Mouse (Mus musculus) MEL (cell line): ENCODE results near the gene Nepro. TPM values are rescaled to one million over a fixed set of nuclear protein-coding genes. Genes with fewer than 3 reads are reported as not detected.

Experiments used
- DNase-seq: peaks from one replicate; pipeline ENCODE4 v3.0.0; 2011; ENCODE audit warnings: low read depth, low spot score
- H3K27ac ChIP-seq: 2 replicates; pipeline ENCODE4 v1.5.1; 2012; ENCODE audit warnings: low read depth, mild to moderate bottlenecking, control low read depth, low read length, moderate library complexity; ENCODE audit not compliant: control insufficient read depth
- H3K27me3 ChIP-seq, 2 experiments: fragments of 150-350 bp in 1 of 2; sonication (generic) in 1 of 2; 2 replicates each; pipeline ENCODE4 v1.6.1; 2012; ENCODE audit warnings: low read length in 2 of 2, mild to moderate bottlenecking in 2 of 2, improper control_type of control experiment in 1 of 2, moderate library complexity in 1 of 2; ENCODE audit not compliant: insufficient read depth in 2 of 2, control insufficient read depth in 1 of 2
- H3K36me3 ChIP-seq, 2 experiments: 2 replicates each; pipeline ENCODE4 v1.6.1; 2012 to 2014; ENCODE audit warnings: low read length in 2 of 2, improper control_type of control experiment in 1 of 2, inconsistent platforms in 1 of 2, mild to moderate bottlenecking in 1 of 2; ENCODE audit not compliant: insufficient read depth in 2 of 2, control insufficient read depth in 1 of 2
- H3K4me1 ChIP-seq, 2 experiments: fragments of 150-350 bp in 1 of 2; sonication (generic) in 1 of 2; 2 replicates each; pipeline ENCODE4 v1.6.1; 2012; ENCODE audit warnings: low read length in 2 of 2, improper control_type of control experiment in 1 of 2, mild to moderate bottlenecking in 1 of 2; ENCODE audit not compliant: insufficient read depth in 2 of 2, control insufficient read depth in 1 of 2
- H3K4me3 ChIP-seq, 2 experiments: fragments of 150-350 bp in 1 of 2; sonication (generic) in 1 of 2; 2 replicates each; pipeline ENCODE4 v1.5.1; 2012; ENCODE audit warnings: low read depth in 2 of 2, low read length in 2 of 2, mild to moderate bottlenecking in 2 of 2, moderate library complexity in 2 of 2, control low read depth in 1 of 2, improper control_type of control experiment in 1 of 2; ENCODE audit not compliant: control insufficient read depth in 1 of 2, insufficient read depth in 1 of 2
- H3K79me2 ChIP-seq: 2 replicates; pipeline ENCODE4 v1.6.1; 2012; ENCODE audit warnings: mild to moderate bottlenecking, low read length, moderate library complexity; ENCODE audit not compliant: control insufficient read depth, poor library complexity, insufficient read depth
- H3K9ac ChIP-seq: 2 replicates; pipeline ENCODE4 v1.6.1; 2012; ENCODE audit warnings: low read depth, mild to moderate bottlenecking, control low read depth, low read length, moderate library complexity; ENCODE audit not compliant: control insufficient read depth, poor library complexity, severe bottlenecking
- H3K9me3 ChIP-seq: fragments of 150-350 bp; sonication (generic); replicated peaks from 2 replicates; pipeline ENCODE4 v1.6.1; 2012; ENCODE audit warnings: mild to moderate bottlenecking, low read length, improper control_type of control experiment, moderate library complexity; ENCODE audit not compliant: insufficient read depth
- CHD2 ChIP-seq: IDR thresholded peaks from 2 replicates; pipeline ENCODE4 v1.6.1; 2011; ENCODE audit warnings: low read length, improper control_type of control experiment
- E2F4 ChIP-seq: IDR thresholded peaks from 2 replicates; pipeline ENCODE4 v1.6.1; 2011; ENCODE audit warnings: low read depth, low read length, improper control_type of control experiment, borderline replicate concordance
- EP300 ChIP-seq, 2 experiments: IDR thresholded peaks; 2 replicates each; pipeline ENCODE4 v1.6.1; 2011; ENCODE audit warnings: improper control_type of control experiment in 2 of 2, low read length in 2 of 2, low read depth in 1 of 2, mild to moderate bottlenecking in 1 of 2
- GABPA ChIP-seq: IDR thresholded peaks from 2 replicates; pipeline ENCODE4 v1.6.1; 2012; ENCODE audit warnings: low read depth, mild to moderate bottlenecking, inconsistent platforms, low read length, improper control_type of control experiment, moderate library complexity
- HCFC1 ChIP-seq: IDR thresholded peaks from 2 replicates; pipeline ENCODE4 v1.6.1; 2012; ENCODE audit warnings: low read depth, mild to moderate bottlenecking, inconsistent platforms, low read length, improper control_type of control experiment, moderate library complexity
- KAT2A ChIP-seq: conservative IDR thresholded peaks from 2 replicates; pipeline ENCODE4 v1.6.1; 2012; ENCODE audit warnings: low read depth, low read length, improper control_type of control experiment, inconsistent platforms
- MAX ChIP-seq: IDR thresholded peaks from 2 replicates; pipeline ENCODE4 v1.6.1; 2011; ENCODE audit warnings: low read length, improper control_type of control experiment
- MAZ ChIP-seq: IDR thresholded peaks from 2 replicates; pipeline ENCODE4 v1.6.1; 2012; ENCODE audit warnings: low read depth, mild to moderate bottlenecking, inconsistent platforms, low read length, improper control_type of control experiment
- MXI1 ChIP-seq: IDR thresholded peaks from 2 replicates; pipeline ENCODE4 v1.6.1; 2011; ENCODE audit warnings: mild to moderate bottlenecking, low read depth, low read length, improper control_type of control experiment
- MYB ChIP-seq: IDR thresholded peaks from 2 replicates; pipeline ENCODE4 v1.6.1; 2011; ENCODE audit warnings: mild to moderate bottlenecking, low read depth, low read length, improper control_type of control experiment
- MYC ChIP-seq: IDR thresholded peaks from 2 replicates; pipeline ENCODE4 v1.6.1; 2011; ENCODE audit warnings: low read depth, mild to moderate bottlenecking, low read length, improper control_type of control experiment, moderate library complexity
- NRF1 ChIP-seq: IDR thresholded peaks from 2 replicates; pipeline ENCODE4 v1.6.1; 2014; ENCODE audit warnings: low read depth, mild to moderate bottlenecking, inconsistent platforms, low read length, improper control_type of control experiment, moderate library complexity; ENCODE audit not compliant: poor library complexity, insufficient read depth, severe bottlenecking
- POLR2A ChIP-seq, 2 experiments: IDR thresholded peaks; 2 replicates each; pipeline ENCODE4 v1.6.1; 2011 to 2012; ENCODE audit warnings: low read length in 2 of 2, mild to moderate bottlenecking in 2 of 2, control low read depth in 1 of 2, improper control_type of control experiment in 1 of 2, low read depth in 1 of 2, moderate library complexity in 1 of 2; ENCODE audit not compliant: control insufficient read depth in 1 of 2, insufficient read depth in 1 of 2, poor library complexity in 1 of 2
- RAD21 ChIP-seq: IDR thresholded peaks from 2 replicates; pipeline ENCODE4 v1.6.1; 2011; ENCODE audit warnings: mild to moderate bottlenecking, low read depth, low read length, improper control_type of control experiment
- RCOR1 ChIP-seq: IDR thresholded peaks from 2 replicates; pipeline ENCODE4 v1.6.1; 2012; ENCODE audit warnings: low read depth, mild to moderate bottlenecking, inconsistent platforms, low read length, improper control_type of control experiment
- SIN3A ChIP-seq: IDR thresholded peaks from 2 replicates; pipeline ENCODE4 v1.6.1; 2012; ENCODE audit warnings: low read length, improper control_type of control experiment, inconsistent platforms
- TAL1 ChIP-seq: IDR thresholded peaks from 2 replicates; pipeline ENCODE4 v1.6.1; 2012; ENCODE audit warnings: mild to moderate bottlenecking, inconsistent platforms, low read length, moderate library complexity, mixed read lengths
- TCF12 ChIP-seq: IDR thresholded peaks from 2 replicates; pipeline ENCODE4 v1.6.1; 2014; ENCODE audit warnings: low read depth, mild to moderate bottlenecking, inconsistent platforms, low read length, improper control_type of control experiment, moderate library complexity
- UBTF ChIP-seq: IDR thresholded peaks from 2 replicates; pipeline ENCODE4 v1.6.1; 2012; ENCODE audit warnings: low read depth, mild to moderate bottlenecking, inconsistent platforms, low read length, improper control_type of control experiment, moderate library complexity, borderline replicate concordance; ENCODE audit not compliant: insufficient read depth
- USF1 ChIP-seq: IDR thresholded peaks from 2 replicates; pipeline ENCODE4 v1.6.1; 2014; ENCODE audit warnings: low read depth, mild to moderate bottlenecking, inconsistent platforms, low read length, improper control_type of control experiment, moderate library complexity
- USF2 ChIP-seq, 2 experiments: IDR thresholded peaks; 2 replicates each; pipeline ENCODE4 v1.6.1; 2011 to 2012; ENCODE audit warnings: improper control_type of control experiment in 2 of 2, low read length in 2 of 2, borderline replicate concordance in 1 of 2, inconsistent platforms in 1 of 2, low read depth in 1 of 2, mild to moderate bottlenecking in 1 of 2; ENCODE audit not compliant: insufficient read depth in 1 of 2
- ZC3H11A ChIP-seq: IDR thresholded peaks from 2 replicates; pipeline ENCODE4 v1.6.1; 2012; ENCODE audit warnings: low read depth, mild to moderate bottlenecking, inconsistent platforms, low read length, improper control_type of control experiment
- ZNF384 ChIP-seq: IDR thresholded peaks from 2 replicates; pipeline ENCODE4 v1.6.1; 2012; ENCODE audit warnings: low read depth, mild to moderate bottlenecking, inconsistent platforms, low read length, improper control_type of control experiment
- polyA plus RNA-seq, 2 experiments: library from polyadenylated mRNA; stranded (reverse) in 1 of 2; unstranded in 1 of 2; fragments of >175 nt in 1 of 2; fragments of >200 nt in 1 of 2; gene quantifications; 2 replicates each; pipeline versions ENCODE4 v1.2.1 to v1.2.4; 2012; ENCODE audit warnings: low replicate concordance in 2 of 2, low read depth in 1 of 2; ENCODE audit not compliant: insufficient read length in 2 of 2, insufficient read depth in 1 of 2, missing spikeins in 1 of 2
- total RNA-seq: library from RNA; depleted of rRNA; stranded (reverse); fragments of 300-350 nt; gene quantifications from 2 replicates; pipeline ENCODE4 v1.2.3, GENCODE M21; 2012

Nepro gene
- total and polyA plus RNA-seq, 3 experiments, result 8.8 to 20.8 TPM; not detected in 1

DNA sequence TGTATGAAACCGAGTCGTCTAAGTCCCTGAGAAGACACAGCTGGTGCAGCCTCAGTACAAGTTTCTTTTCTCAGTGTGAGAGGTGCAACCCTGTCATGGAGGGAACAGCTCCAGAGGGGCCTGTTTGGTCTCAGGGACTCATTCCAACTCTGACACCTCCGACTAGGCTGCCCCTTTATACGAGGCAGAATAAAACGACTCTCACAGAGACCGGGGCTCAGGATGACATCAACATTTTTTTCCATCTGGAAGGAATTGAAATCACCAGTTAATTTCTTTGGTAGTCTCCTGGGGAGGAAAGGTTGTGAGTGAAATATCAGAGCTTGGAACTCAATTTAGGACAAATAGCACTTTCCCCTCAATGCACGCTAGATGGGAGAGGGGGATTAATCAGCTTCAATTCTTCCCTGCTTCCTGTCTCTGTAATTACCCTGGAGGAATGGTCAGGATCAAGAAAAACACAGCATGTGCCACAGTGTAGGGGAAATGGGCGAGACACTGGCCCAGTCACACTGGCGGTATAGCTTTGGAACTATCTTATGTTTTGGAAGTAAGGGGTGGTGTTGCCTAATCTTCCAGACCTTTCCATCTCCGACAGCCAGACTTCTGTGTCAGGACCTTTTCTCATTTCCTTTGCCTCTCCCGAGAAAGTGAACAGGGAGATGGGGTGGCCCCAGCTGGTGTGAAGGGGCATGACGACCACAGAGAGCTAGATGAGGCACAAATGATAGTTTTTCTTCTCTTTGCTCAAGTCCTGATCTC is 28.1 kb upstream of the Nepro start:
- H3K4me1 ChIP-seq, result peaks cover 6 to 11% of the 10 kb centered on the region in 2 experiments
- TF ChIP-seq RCOR1 (no peak), UBTF (no peak), KAT2A (no peak), CHD2 (no peak), E2F4 (no peak), MAX (no peak), SIN3A (no peak), MXI1 (no peak), ZC3H11A (no peak), HCFC1 (no peak), USF2 (IDR thresholded peaks at IDR 0.05; ENCODE audit: borderline replicate concordance in 1 of 2, insufficient read depth in 1 of 2, low read depth in 1 of 2, low read length in 2 of 2) (no peak)
- no peak for DNase-seq
- H3K36me3 ChIP-seq, result peaks cover 0 to 10% of the 10 kb centered on the region in 2 experiments; a peak in 2 of 4 replicates
- no peaks in the 10 kb centered on the region for H3K79me2 ChIP-seq
- no peak overlapping the region for H3K9ac ChIP-seq
- H3K4me3 ChIP-seq, result no peak overlapping the region
- H3K27ac ChIP-seq, result no peak overlapping the region
- no peaks in the 10 kb centered on the region for H3K27me3 ChIP-seq
- no peaks in the 10 kb centered on the region for H3K9me3 ChIP-seq

DNA sequence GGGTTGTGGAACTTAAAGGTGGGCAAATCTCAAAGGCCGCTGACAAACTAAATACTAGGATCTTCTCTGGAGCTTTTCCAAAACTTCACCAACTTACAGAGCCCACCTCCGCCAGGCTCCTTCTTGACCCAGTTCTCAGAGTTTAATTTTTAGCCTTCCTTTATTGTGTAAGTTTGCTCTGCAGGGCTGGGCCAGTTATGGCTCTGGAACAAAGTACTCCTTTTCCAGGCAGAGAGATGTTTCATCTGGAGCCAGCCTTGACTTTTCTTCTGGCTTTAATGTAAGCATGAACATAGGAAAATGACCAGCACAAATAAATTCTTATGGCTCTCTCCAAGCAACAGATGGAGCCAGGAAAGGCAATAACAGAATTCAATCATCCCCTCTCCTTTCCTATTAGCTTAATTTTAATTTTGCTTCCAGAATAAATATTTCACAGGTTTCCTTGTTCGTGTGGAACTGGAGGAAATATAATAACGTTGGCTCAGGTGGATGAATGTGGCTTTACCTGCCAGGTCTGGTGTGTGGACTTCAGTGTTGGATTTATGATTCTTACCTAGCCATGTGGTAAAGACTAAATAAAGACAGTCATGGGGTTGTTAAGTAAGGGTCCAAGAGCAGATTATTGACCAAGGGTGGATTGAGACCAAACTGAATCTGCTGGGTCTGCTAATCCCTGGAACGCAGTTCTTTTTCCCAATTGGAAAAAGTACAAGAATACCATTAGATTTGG is 26.5 kb upstream of the Nepro start:
- Histone ChIP-seq H3K27ac (no peak overlapping the region), H3K4me1 (peaks cover 3 to 9% of the 10 kb centered on the region in 2 experiments), H3K79me2 (no peaks in the 10 kb centered on the region), H3K4me3 (no peak overlapping the region), H3K36me3 (peaks cover 0 to 13% of the 10 kb centered on the region in 2 experiments; a peak in 2 of 4 replicates), H3K9ac (no peak overlapping the region)
- no peak for DNase-seq
- TF ChIP-seq ZC3H11A (no peak), MAZ (no peak), TAL1 (no peak), USF1 (no peak), RAD21 (no peak), GABPA (no peak), ZNF384 (no peak), MYC (no peak), MYB (no peak), MAX (no peak), NRF1 (no peak), TCF12 (no peak), EP300 (IDR thresholded peaks at IDR 0.05; ENCODE audit: low read depth in 1 of 2, low read length in 2 of 2) (no peak), POLR2A (IDR thresholded peaks at IDR 0.05; ENCODE audit: control insufficient read depth in 1 of 2, insufficient read depth in 1 of 2, low read depth in 1 of 2, low read length in 2 of 2, poor library complexity in 1 of 2) (no peak)
- TF ChIP-seq, all 39 proteins: peak for 0
- Histone ChIP-seq H3K27me3 (no peaks in the 10 kb centered on the region), H3K9me3 (no peaks in the 10 kb centered on the region)
